Mouse (Mus musculus) spleen, embryonic (tissue): ENCODE results near the gene Leo1.

Experiments used
- CTCF ChIA-PET: fragments of 350-600 bp; sonication (Branson Sonifier 250); formaldehyde crosslinking; loops from one replicate; lab custom pipeline; 2022; lab: Charles Lee

Gene Leo1

DNA sequence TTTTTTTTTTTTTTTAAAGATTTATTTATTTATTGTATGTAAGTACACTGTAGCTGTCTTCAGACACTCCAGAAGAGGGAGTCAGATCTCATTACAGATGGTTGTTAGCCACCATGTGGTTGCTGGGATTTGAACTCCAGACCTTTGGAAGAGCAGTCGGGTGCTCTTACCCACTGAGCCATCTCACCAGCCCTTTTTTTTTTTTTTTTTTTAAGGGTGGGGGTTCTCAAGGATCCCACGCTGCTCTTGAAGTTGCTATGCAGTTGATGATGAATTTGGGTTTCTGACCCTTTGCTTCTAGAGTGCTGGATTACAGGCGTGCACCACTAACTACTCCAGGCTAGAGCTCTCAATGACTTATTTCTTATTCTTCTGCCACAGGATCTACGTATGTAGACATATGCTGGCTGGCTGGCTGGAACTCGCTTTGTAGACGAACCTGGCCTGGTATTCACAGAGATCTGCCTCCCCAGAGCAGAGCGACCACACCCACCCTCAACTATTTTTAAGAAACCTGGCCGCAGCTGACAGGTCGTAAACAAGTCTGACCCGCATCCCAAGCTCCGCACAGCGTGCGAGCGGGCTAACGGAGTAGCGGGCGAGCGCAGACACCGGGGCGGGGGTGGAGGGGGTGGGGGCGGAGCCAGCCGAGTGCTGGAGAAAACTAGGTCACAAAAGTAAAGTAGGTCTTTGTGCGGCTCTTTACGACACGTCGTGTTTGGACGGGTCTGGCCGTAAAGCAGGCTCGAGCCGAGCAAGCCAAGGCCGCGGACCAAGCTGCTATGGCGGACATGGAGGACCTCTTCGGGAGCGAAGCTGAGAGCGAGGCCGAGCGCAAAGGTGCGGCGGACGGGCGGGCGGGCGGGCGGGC is at the start of gene Leo1:
TSS of gene Leo1 (plus strand) at position 729 of the 871 bp plus-strand sequence.
- CTCF ChIA-PET: interaction anchor here (0.6 to 1.5 kb wide), 4 partner anchors 10 to 38 kb away, joined by 3 to 12 read pairs (median 5); no protein-coding TSS in a partner anchor

DNA sequence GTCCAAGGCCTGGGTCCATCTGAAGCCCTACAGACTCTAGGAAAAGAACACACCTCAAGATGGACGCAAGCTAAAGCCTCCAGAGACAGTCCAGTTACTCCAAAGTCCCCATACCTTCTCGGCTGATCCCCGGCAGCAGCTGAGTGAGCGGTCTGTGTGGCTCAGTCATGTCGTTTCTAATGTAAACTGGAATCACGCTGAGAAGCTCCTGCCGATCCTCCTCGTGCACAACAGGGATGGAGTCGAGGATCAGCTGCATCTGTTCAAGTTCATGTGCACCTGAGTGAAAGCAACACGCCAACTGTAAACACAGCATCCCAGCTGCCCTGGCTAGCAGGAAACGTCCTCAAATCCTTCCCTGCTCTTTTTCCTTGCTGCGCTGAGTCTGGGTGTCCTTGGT is 48.1 kb upstream of the Leo1 start:
- CTCF ChIA-PET: no interaction called here

DNA sequence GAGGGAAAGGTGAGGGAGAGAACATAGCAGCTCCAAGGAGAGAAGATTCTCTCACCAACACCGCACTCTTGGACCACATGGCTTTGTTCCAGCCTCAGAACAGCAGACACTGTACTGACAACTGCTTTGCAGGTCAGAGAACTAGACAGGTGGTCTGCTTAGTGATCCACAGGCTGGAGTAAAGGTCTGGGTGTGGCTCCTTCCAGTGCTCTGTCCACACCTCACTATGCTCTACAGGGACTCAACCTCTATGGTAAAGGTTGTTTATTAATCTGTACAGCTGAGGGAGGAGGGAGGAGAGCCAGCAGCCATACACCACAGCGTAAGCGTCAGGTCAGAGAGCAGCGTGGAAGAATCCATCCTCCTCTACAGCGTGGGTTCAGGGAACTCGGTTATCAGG is 45.4 kb upstream of the Leo1 start:
- CTCF ChIA-PET: no interaction called here

DNA sequence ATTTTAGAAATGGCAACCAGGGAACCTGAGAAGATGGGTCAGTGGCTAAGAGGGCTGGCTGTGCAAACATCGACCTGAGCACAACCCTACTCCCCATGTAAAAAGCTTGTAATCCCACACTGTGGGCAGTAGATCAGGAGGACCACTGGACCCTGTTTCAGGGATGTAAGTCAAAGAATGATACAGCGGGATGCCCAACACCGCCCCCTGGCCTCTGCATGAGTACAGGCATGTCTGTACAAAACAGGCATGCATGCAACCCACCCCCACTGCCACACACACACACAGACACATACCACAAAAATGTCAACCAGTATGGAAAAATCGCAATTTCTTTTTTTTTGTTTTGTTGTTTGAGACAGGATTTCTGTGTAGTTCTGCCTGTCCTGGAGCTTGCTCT is 42.3 kb upstream of the Leo1 start:
- CTCF ChIA-PET: interaction anchor here (0.8 kb wide), 1 partner anchor 28 kb away, joined by 4 read pairs; no protein-coding TSS in a partner anchor

DNA sequence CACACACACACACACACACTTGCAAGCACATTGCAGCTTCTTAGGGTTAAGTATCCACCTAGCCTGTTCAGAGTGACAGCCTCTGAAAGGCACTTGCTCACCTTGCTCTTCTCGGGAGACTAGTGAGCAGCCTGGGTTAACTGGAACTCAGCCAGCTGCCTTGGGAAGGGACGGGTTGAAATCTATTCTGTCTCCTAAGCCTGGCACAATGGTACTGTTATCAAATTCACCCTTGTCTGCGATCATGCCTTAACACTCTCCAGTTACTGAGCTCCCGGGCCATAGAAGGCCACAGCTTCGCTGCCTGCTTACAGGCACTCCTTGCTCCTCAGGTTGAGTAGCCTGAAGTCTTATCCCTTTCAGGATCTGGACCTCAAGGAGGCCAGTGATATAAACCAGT is 40.7 kb upstream of the Leo1 start:
- CTCF ChIA-PET: no interaction called here

DNA sequence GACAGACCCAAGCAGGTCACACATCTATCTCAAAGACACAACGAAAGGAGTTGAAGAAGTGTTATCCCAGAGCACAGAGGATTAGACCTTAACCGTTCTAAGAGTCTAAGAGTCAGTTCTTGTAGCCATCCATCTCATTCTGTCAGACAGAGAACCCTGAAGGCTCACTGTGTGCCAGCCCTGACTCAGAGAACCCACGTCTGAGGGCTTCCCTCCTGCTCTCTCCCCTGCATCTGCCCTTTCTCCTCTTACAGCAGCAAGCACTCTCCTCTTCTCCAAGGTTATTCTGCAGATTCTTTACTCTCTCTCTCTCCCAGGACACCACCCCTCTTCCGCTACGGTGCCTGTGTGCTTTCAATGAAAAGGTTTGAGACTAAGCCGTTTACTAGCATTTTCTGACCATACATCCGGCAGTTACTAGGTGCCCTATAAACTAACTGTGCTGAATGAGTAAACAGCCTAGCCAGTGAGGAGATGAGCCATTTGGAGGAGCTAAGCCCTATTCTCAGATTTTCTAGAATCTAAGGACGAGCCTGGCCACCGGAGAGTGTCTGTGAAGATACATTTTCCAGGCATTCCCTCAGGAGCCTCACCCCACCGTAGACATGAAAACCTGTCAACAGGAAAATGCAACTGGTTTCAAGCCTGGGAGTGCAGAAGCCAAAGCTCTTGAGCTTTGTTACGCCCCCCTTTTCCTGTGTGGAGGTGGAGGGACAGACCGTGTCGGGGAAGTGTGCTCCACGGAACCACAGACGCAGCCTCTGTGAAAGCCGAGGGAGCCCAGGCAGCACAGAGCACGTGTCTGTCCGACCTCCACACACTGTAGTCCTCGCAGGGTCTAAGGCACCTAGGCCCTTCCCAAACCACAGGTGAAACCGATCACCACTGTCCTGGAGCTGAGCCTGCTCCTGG is 39.5 kb upstream of the Leo1 start:
- CTCF ChIA-PET: no interaction called here

DNA sequence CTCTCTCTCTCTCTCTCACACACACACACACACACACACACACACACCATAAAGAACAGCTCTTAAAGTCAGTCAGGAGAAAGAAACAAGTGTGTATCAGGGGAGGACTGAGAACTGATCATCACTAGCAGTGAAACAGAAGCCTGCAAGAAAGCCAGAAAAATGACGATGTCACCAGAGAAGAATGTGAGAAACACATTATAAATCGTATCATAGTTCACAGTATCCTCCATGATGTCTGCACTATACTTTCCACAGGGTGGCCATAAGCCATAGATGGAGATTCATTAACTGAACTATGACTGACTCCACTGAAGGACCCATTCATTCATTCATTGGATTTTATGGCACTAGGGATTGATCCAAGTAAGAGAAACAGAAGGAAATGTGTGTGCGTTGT is 37.8 kb upstream of the Leo1 start:
- CTCF ChIA-PET: interaction anchor here (0.5 to 0.7 kb wide), 3 partner anchors 17 to 37 kb away, joined by 3 to 4 read pairs (median 3); no protein-coding TSS in a partner anchor

GRCm38 (mm10) chr9:75406121-75406520 is 35.2 kb upstream of the Leo1 start:
- CTCF ChIA-PET: interaction anchor here (0.6 kb wide), 1 partner anchor 24 kb away, joined by 9 read pairs; no protein-coding TSS in a partner anchor

DNA sequence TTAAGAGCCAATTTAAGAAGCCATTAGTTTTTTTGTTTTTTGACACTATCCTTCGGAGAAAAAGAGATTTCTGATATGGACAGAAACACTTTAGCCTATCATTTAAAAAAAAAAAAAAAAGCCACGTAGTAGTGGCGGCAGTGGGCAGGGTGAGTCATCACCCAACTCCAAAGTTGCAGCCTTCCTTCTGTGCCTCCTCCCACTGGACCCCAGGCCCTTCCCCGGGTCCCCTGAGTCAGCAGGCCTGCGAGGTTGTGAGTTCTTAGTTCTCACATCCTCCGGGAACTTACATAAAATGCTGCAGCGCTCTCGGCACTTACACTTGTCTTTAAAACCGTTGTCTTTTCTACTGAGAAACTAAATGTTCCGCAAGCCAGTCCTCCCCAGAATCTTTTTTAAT is 33.5 kb upstream of the Leo1 start:
- CTCF ChIA-PET: interaction anchor here (0.9 kb wide), 1 partner anchor 30 kb away, joined by 12 read pairs; no protein-coding TSS in a partner anchor

DNA sequence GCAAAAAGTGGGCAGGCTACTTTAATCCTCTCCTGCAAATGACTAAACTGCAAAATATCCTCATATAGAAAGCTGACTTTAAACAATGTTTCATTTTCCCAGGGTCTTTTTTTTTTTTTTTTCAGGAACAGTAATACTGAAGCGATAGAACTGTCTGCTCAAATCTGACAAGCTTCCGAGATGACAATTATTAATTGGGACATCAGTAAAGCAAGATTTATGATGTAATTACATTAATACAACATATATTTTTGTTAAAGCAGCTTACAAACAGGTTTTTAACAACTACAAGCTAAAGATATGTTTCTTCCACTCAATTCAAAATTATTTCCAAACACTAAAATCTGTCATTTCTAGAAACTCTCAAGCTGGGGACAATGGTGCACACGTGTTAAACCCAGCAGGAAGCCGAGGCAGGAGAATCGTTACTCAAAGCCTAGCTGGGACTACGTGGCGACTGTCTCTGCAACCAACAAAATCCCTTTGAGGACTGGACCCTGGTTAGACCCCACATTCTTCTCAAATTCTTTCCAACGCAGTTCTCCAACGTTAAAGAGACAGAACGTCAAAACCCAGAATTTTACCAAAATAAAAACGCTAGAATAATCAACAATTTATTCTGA is 33.0 kb upstream of the Leo1 start:
- CTCF ChIA-PET: interaction anchor here (0.6 kb wide), 1 partner anchor 894 kb away, joined by 4 read pairs; no protein-coding TSS in a partner anchor

- CTCF ChIA-PET: interaction anchor here (1.2 to 1.8 kb wide), 2 partner anchors 24 to 28 kb away, joined by 7 read pairs; no protein-coding TSS in a partner anchor
Observed at GRCm38 (mm10) chr9:75409031-75409851, 32.1 kb upstream of the Leo1 start.

DNA sequence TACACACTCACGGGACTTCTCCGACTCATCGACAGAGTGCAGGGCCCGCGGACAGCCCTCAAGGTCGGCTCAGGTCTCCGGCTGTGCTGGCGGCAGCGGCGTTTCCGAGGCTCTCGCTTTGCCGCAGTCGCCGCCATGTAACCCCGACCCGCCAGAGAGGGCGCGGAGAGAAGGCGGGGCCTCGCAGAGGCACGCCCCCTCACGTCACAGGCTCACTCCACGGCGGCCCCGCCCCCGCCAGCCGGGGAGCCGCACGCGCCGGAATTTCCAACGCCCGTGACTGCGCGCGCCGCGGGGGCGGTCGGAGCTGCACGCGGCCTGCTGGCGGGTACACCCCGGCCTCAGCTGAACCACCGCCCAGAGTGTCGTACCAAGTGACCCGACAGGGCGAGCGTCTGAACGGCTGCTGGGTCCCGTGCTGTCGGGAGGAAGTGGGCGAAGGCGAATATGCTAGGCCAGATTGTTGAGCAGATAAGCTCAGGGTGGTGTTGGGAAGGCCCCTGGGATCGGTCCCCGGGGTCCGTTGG is 31.4 kb upstream of the Leo1 start, which contains the start of gene Mapk6:
TSS of gene Mapk6 (minus strand) at position 154 of the 527 bp plus-strand sequence.
- CTCF ChIA-PET: interaction anchor here (1.2 to 1.8 kb wide), 2 partner anchors 24 to 27 kb away, joined by 7 read pairs; no protein-coding TSS in a partner anchor

- CTCF ChIA-PET: interaction anchor here (1.2 to 1.8 kb wide), 2 partner anchors 23 to 26 kb away, joined by 7 read pairs; no protein-coding TSS in a partner anchor
Observed at GRCm38 (mm10) chr9:75410868-75411487, 30.3 kb upstream of the Leo1 start.

DNA sequence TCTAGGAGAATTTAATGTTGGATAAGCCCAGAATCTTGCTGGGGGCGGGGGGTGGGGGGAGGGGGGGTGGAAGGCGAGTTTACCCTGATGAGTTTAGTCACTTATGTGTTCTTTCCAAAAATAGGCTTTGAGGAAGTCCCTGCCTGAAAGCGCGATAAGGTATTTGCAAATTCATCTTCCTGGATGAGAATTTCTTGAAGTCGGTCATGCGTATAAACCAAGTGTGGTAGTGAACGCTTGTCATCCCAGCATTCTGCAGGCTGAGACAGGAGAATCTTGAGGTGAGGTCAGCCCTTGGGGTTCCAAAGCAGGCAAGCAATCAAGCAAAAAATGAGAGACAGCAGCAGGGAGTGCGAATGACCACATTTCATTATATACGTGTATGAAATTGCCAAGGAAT is 29.7 kb upstream of the Leo1 start:
- CTCF ChIA-PET: no interaction called here

DNA sequence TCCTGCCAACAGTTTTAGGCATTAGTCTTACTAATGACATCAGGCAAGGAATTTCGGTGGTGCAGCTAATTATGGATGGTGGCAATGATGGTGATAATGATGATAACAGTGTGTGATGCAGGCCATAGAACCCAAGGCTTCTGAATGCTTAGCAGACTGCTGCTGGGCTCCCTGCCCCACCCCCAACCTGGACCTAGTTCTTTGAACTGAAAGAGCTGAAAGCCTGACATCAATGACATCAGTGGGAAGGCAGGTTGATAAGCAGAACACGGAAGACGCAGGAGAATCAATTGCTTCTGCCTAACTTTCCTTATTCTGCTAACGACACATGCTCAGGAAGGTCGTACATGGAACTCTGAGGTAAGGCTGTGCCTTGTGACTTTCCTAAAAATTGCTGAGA is 28.1 kb upstream of the Leo1 start:
- CTCF ChIA-PET: no interaction called here

- CTCF ChIA-PET: no interaction called here
Observed at GRCm38 (mm10) chr9:75414204-75414603, 27.1 kb upstream of the Leo1 start.

GRCm38 (mm10) chr9:75422251-75422691 is 19.1 kb upstream of the Leo1 start:
- CTCF ChIA-PET: no interaction called here

- CTCF ChIA-PET: no interaction called here
Observed at GRCm38 (mm10) chr9:75423683-75424082, 17.6 kb upstream of the Leo1 start.
